Mouse (Mus musculus) heart, embryonic 12.5 days (tissue): ENCODE measurements around the gene Agtrap. TPM values are rescaled to one million over a fixed set of nuclear protein-coding genes. Genes with fewer than 3 reads are reported as not detected.
A peak's percentile ranks its signal among the peaks of the same experiment; 100 is the strongest.

ENCODE experiments used
- ATAC-seq: fragments of 200-750 bp; cut with Nextera tagmentation; 2 replicates; pipeline ENCODE4 v1.8.0; 2017; ENCODE audit warnings: moderate TSS enrichment, moderate library complexity; ENCODE audit not compliant: insufficient number of reproducible peaks, low FRiP score
- H3K27ac ChIP-seq: fragments of 300-500 bp; sonication (generic); 2 replicates; pipeline ENCODE4 v1.5.1; 2016; ENCODE audit warnings: mild to moderate bottlenecking, moderate library complexity; ENCODE audit not compliant: poor library complexity, severe bottlenecking
- H3K27me3 ChIP-seq: fragments of 300-500 bp; sonication (generic); replicated peaks from 2 replicates; pipeline ENCODE4 v1.6.1; 2016; ENCODE audit warnings: mild to moderate bottlenecking, moderate library complexity
- H3K36me3 ChIP-seq: fragments of 300-500 bp; sonication (generic); 2 replicates; pipeline ENCODE4 v1.6.1; 2016; ENCODE audit warnings: mild to moderate bottlenecking, moderate library complexity
- H3K4me1 ChIP-seq: fragments of 300-500 bp; sonication (generic); replicated peaks from 2 replicates; pipeline ENCODE4 v1.6.1; 2016; ENCODE audit warnings: mild to moderate bottlenecking
- H3K4me2 ChIP-seq: fragments of 300-500 bp; sonication (generic); 2 replicates; pipeline ENCODE4 v1.6.1; 2016; ENCODE audit warnings: mild to moderate bottlenecking, moderate library complexity
- H3K4me3 ChIP-seq: fragments of 300-500 bp; sonication (generic); 2 replicates; pipeline ENCODE4 v1.5.1; 2016; ENCODE audit warnings: mild to moderate bottlenecking
- H3K9ac ChIP-seq: fragments of 300-500 bp; sonication (generic); 2 replicates; pipeline ENCODE4 v1.6.1; 2016; ENCODE audit warnings: mild to moderate bottlenecking, moderate library complexity
- H3K9me3 ChIP-seq: fragments of 300-500 bp; sonication (generic); replicated peaks from 2 replicates; pipeline ENCODE4 v1.6.1; 2016; ENCODE audit warnings: mild to moderate bottlenecking, moderate library complexity
- WGBS: fragments of 180-500 bp; shearing (Covaris S2); methylation state at CpG from one replicate; pipeline ENCODE4 v1.1.7; 2016; 5-methylcytosine and 5-hydroxymethylcytosine counted together
- polyA plus RNA-seq: library from polyadenylated mRNA; unstranded; fragments of >200 nt; fragmentation: Nextera tagmentation; extraction: Ambion mirVana; gene quantifications from 2 replicates; pipeline ENCODE4 v1.2.1, GENCODE M21; 2016

The Agtrap gene
- 18.9 and 19.8 TPM in 2 replicates for polyA plus RNA-seq

DNA sequence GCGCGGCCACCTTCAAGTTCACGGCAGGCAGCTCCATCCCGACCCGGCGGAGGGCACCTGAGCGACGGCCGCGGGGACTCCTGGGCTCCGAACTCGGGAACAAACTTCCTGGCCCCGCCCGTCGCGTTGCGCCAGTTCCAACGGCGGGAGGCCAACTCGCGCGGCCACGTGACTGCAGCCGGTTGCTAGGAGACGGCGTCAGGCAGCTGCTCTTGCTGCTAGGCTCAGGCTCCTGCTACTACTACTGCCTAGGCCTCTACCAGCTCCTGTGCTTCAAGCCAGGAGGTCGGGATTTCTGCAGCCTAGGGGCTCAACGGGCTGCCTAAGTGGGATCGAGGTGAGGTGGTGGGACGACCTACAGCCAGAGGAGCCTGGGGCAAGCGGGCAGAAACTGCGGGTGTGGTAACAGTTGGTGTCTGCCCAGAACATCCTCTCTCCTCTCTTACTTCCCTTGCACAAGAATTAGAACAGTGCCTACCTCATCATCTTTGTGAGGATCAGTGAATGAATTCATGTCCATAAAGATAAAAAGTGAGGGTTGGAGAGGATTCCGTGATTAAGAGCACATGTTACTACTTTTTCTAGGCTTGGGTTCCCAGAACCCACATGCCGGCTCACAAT lies at the start of gene Agtrap:
Gene Agtrap (minus strand): TSS at position 125 of the 621 bp plus-strand sequence.
- no peaks in the 10 kb centered on the region for H3K36me3 ChIP-seq

DNA sequence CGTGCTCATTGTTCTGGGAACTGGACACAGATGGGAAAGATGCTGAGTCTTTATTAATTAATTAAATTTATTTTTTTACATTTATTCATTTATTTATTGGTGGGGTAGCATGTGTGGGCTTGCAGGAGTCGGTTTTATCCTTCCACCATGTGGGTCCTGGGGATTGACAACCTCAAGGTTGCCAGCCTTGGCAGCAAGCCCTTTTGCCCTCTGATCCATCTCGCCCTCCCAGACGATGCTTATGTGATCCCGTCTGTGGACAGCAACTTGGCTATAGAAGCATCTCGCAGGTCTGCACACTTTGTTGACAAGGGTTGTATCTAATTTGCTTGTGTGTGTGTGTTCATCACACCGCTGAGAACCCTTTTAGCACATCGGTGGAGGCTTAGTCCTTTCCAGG lies 49.7 kb upstream of the Agtrap start:
- Histone ChIP-seq H3K27ac (no peak overlapping the region), H3K4me2 (no peak overlapping the region), H3K4me1 (0 out of 2 replicates have a peak, but pooled peaks cover 7% of the 10 kb centered on the region), H3K4me3 (no peak overlapping the region), H3K27me3 (peaks cover 46% of the 10 kb centered on the region), H3K9ac (no peak overlapping the region), H3K9me3 (no peaks in the 10 kb centered on the region), H3K36me3 (no peaks in the 10 kb centered on the region)
- WGBS = 68% methylated on average over 8 of the region's 8 CpGs
- no peak for ATAC-seq

More for the DNA sequence above, at the start of gene Agtrap:
- H3K9ac ChIP-seq = peak within 1 kb of the TSS; percentile 87
- peak within 1 kb of the TSS; percentile 91 for H3K4me2 ChIP-seq
- H3K27me3 ChIP-seq = no peaks in the 10 kb centered on the region
- H3K4me3 ChIP-seq = peak within 1 kb of the TSS; percentile 93
- WGBS = 5% methylated on average over 34 of the region's 34 CpGs
- peak within 1 kb of the TSS; percentile 62 for H3K27ac ChIP-seq
- H3K4me1 ChIP-seq = peaks cover 44% of the 10 kb centered on the region
- peak; percentile 93 for ATAC-seq
- H3K9me3 ChIP-seq = no peaks in the 10 kb centered on the region

DNA sequence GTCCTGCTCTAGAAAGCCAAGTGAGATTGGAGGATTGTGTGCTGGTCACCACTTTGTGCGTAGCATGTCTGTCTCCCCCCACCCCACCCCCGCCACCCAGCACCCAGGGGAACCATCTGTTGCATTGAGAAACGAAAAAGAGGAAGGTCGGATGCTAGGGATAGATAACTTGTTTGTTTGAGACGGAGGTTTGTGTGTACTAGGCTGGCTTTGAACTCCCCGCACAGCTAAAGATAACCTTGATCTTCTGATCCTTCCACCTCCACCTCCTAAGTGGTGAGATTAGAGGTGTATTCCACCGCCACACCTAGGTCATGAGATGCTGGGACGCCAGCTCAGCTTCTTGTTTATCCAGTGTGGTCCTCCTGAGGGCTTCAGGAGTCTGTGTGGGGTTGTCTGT lies 47.2 kb upstream of the Agtrap start:
- Histone ChIP-seq H3K4me2 (no peak overlapping the region), H3K4me3 (no peak overlapping the region), H3K4me1 (peaks cover 23% of the 10 kb centered on the region), H3K9me3 (no peaks in the 10 kb centered on the region), H3K27me3 (peaks cover 71% of the 10 kb centered on the region), H3K9ac (no peak overlapping the region), H3K36me3 (no peaks in the 10 kb centered on the region), H3K27ac (no peak overlapping the region)
- no peak for ATAC-seq
- 65% methylated on average over 8 of the region's 8 CpGs for WGBS

DNA sequence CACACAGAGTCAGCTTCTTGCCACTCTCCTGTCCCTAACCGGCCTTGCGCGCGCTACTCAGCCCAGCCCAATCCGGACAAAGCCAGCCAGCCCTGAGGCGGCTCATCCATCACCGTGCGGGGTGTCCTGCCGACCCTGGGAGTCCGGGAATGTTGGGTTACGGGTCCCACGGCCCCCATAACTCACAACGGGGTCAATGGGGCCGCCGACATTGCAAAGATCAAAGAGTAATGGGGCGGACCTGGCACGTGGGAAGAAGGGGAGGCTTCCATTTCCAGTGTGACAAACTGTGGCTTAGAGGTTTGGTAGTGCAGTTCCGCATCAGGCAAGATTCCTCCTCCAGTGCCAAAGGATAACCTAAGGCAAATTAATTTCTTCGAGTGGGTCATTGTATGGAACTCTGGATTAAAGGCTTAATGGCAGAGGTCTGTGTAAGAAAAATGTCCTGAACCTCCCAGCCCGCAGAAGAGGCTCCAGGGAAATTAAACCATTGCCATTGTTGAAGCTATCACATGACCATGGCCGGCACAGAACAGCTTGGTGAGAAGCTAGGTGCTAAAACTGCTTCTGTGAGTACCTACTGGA lies 43.8 kb upstream of the Agtrap start:
- peak overlapping the region; percentile 64 for H3K4me3 ChIP-seq
- peaks cover 16% of the 10 kb centered on the region for H3K4me1 ChIP-seq
- WGBS = 2% methylated on average over 21 of the region's 21 CpGs
- no peaks in the 10 kb centered on the region for H3K36me3 ChIP-seq
- peaks cover 78% of the 10 kb centered on the region for H3K27me3 ChIP-seq
- ATAC-seq = no peak
- H3K4me2 ChIP-seq = peak overlapping the region; percentile 96
- no peaks in the 10 kb centered on the region for H3K9me3 ChIP-seq
- H3K9ac ChIP-seq = no peak overlapping the region
- H3K27ac ChIP-seq = no peak overlapping the region

DNA sequence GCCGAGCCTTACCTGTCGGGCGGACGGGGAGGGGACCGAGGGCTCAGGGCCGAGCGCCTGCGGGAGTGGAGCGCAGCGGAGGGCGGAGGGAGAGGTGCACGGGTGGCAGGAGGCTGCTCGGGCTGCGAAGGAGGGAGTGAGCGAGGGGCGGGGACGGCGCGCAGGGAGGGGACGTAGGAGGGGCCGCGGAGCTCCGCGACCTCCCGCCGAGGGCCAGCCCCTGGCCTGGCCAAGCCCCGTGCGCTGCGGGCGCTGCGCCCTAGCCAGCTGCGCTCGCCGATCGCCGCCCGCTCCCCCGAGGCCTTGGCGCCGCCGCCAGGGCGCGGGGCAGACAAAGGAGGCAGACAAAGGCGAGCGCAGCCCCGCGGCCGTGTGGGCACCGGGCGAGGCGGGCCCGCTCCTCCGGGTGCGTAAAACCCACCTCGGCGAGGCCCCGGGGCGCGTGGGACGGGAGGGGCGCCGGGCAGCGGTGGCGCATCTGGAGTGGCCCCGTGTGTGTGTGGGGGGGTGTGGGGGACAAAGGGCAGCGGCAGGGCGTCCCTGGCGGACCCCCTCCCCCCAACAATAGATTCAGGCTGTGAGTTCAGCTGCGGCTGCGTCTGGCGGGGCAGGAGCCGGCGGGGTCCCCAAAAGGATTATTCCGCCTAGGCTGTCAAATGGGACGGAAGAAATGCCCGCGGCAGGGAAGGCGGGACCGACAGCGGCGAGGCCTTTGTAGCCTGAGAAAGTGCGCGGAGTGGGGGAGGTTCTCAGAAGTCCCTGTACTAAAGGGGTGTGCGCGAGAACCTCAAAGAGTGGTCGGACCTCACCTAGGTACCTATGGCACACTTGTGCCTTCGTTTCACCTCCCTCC lies 43.0 kb upstream of the Agtrap start, which contains the start of gene Draxin:
Gene Draxin (minus strand): TSS at position 138 of the 853 bp plus-strand sequence.
- under 1% methylated on average over 82 of the region's 87 CpGs for WGBS
- Histone ChIP-seq H3K27ac (no peak within 1 kb of the TSS), H3K27me3 (peaks cover 85% of the 10 kb centered on the region), H3K4me1 (peaks cover 16% of the 10 kb centered on the region), H3K4me2 (peak within 1 kb of the TSS; percentile 96), H3K9me3 (no peaks in the 10 kb centered on the region), H3K9ac (peak within 1 kb of the TSS; percentile 65), H3K4me3 (peak within 1 kb of the TSS; percentile 64), H3K36me3 (no peaks in the 10 kb centered on the region)
- peak; percentile 81 for ATAC-seq

DNA sequence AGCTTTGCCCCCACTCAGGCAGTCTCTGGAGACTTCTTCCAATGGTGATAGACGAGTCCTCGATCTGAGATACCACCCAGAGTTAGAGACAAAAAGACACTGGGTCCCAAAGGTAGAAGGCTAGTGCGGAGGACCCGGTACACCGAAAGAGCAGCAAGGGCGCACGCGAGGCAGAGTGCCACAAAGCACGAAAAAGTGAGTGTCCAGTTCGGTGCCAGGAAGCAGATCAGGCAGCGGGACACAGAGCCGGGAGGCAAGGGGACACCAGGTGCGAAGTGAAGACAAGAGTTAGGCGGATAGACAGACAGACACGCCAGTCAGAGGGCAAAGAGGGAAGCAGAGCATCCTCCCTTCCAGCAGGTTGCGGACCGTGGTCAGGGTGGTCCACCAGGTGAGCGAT lies 42.3 kb upstream of the Agtrap start, which contains the start of gene Mad2l2:
Gene Mad2l2 (plus strand): TSS at position 252 of the 400 bp plus-strand sequence.
- no peaks in the 10 kb centered on the region for H3K9me3 ChIP-seq
- H3K27ac ChIP-seq = no peak within 1 kb of the TSS
- peak within 1 kb of the TSS; percentile 96 for H3K4me2 ChIP-seq
- peak within 1 kb of the TSS; percentile 65 for H3K9ac ChIP-seq
- no peak for ATAC-seq
- peaks cover 16% of the 10 kb centered on the region for H3K4me1 ChIP-seq
- peaks cover 90% of the 10 kb centered on the region for H3K27me3 ChIP-seq
- under 1% methylated on average over 17 of the region's 18 CpGs for WGBS
- H3K36me3 ChIP-seq = no peaks in the 10 kb centered on the region
- peak within 1 kb of the TSS; percentile 64 for H3K4me3 ChIP-seq

DNA sequence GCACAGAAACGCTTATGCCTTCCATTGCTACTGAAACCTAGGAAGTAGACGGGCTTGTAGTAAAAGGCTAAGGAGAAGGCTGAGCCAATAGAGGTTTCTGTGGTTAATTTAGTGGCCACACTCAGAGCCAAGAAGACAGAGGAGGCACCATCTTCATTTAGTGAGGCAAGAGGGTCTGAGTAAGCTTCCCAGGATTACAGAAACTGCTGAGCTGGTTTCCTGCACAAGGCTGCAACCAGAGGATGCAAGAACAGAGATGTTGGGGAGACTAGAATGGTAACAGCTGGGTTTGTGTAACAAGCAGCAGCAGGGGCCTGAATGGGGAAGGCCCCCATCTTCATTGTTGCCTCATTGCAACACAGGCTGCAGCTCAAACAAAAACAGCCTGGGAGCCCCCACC lies 40.8 kb upstream of the Agtrap start:
- H3K4me2 ChIP-seq = no peak overlapping the region
- no peak overlapping the region for H3K9ac ChIP-seq
- H3K36me3 ChIP-seq = no peaks in the 10 kb centered on the region
- H3K4me3 ChIP-seq = no peak overlapping the region
- no peak for ATAC-seq
- 43% methylated on average over 2 of the region's 2 CpGs for WGBS
- no peaks in the 10 kb centered on the region for H3K9me3 ChIP-seq
- peaks cover 16% of the 10 kb centered on the region for H3K4me1 ChIP-seq
- peaks cover 89% of the 10 kb centered on the region for H3K27me3 ChIP-seq
- H3K27ac ChIP-seq = no peak overlapping the region

DNA sequence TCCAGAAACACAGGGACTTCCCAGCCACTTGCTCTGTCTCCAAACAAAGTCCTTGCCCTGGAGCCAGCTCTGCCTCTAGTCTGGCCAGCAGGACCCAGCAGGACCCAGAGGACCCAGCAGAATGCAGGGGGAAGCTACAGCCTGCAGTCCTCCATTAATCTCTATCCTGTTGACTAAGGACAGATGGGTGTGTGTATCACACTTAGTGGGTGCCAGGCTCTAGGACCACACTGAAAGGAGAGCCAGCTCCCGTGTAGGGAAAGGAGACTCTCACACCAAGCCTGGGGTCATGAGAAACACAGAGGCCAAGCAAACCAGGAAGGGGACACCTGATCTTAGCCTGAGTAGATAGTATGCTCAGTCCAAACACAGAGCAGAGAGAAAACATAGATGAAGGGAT lies 40.4 kb upstream of the Agtrap start:
- Histone ChIP-seq H3K4me2 (no peak overlapping the region), H3K4me1 (peaks cover 16% of the 10 kb centered on the region), H3K36me3 (no peaks in the 10 kb centered on the region), H3K9me3 (no peaks in the 10 kb centered on the region), H3K27ac (no peak overlapping the region), H3K4me3 (no peak overlapping the region), H3K27me3 (peaks cover 92% of the 10 kb centered on the region), H3K9ac (no peak overlapping the region)
- WGBS = 61% methylated on average over 1 of the region's 1 CpGs
- no peak for ATAC-seq

DNA sequence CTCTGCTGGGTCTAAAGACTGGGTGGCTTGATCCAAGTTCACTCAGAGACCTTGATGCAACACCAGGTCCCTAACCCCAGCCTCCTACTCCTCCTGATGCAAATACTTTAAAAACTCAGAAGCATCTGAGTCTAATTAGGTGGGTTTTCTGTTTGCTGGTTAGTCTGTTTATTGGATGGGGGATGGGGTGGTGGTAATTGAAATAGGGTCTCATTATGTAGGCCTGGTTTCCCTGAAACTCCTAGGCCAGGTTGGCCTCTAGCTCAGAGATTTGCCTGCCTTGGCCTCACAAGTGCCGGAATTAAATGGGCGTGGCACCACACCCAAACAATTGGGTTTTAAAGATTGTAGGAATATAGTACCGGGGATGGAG lies 34.8 kb upstream of the Agtrap start:
- no peak overlapping the region for H3K9ac ChIP-seq
- H3K4me2 ChIP-seq = no peak overlapping the region

DNA sequence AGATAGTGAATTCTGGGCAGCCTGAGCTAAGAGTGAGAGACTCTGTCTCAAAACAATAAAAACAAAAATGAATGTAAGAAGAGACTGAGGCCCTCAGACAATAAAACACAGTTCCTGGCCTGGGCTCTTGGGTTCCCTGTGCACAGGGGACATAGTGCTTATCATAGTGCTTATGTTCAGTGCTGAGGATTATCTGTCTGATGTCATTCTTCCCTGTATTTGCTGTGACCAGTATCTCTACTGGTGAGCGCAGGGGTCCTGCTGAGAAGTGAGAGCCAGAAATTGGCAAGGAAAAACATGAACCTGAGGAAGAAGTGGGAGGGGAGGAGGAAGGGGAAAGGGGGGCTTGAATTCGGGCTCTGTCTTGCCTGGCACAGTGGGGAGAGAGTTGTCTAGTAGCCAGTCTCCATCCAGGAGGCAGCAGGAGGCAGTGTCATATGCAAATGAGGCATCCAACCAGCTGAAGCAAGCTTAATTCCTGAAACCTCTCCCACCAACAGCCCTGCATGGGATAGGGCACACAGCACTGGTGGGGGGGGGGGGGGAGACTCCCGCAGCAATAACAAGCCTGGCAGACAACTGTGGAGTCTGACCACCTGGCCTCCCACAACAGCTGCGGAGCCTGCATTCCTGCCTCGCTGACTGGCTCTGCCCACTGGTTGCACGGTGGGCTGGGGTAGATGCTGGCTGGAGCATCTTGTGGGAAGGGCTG lies 34.3 kb upstream of the Agtrap start:
- H3K4me2 ChIP-seq = no peak overlapping the region
- 15% methylated on average over 6 of the region's 6 CpGs for WGBS
- no peaks in the 10 kb centered on the region for H3K4me1 ChIP-seq
- ATAC-seq = no peak
- H3K36me3 ChIP-seq = no peaks in the 10 kb centered on the region
- H3K27ac ChIP-seq = no peak overlapping the region
- H3K9ac ChIP-seq = no peak overlapping the region
- H3K4me3 ChIP-seq = no peak overlapping the region
- peaks cover 4% of the 10 kb centered on the region; the same call in 1 of the 2 replicates for H3K9me3 ChIP-seq
- H3K27me3 ChIP-seq = peaks cover 61% of the 10 kb centered on the region

More for the DNA sequence above, 34.8 kb upstream of the Agtrap start:
- Histone ChIP-seq H3K27me3 (peaks cover 61% of the 10 kb centered on the region), H3K27ac (no peak overlapping the region), H3K4me1 (no peaks in the 10 kb centered on the region), H3K9me3 (no peaks in the 10 kb centered on the region), H3K4me3 (no peak overlapping the region), H3K36me3 (no peaks in the 10 kb centered on the region)
- no peak for ATAC-seq
- 66% methylated on average over 3 of the region's 3 CpGs for WGBS
